Mouse (Mus musculus) liver, embryonic 11.5 days (tissue): ENCODE data around the gene Gm11060. TPM values are rescaled to one million over a fixed set of nuclear protein-coding genes. Genes with fewer than 3 reads are reported as not detected.

Source experiments
- polyA plus RNA-seq: library from polyadenylated mRNA; unstranded; fragments of >200 nt; fragmentation: Nextera tagmentation; extraction: Ambion mirVana; gene quantifications from 2 replicates; pipeline ENCODE4 v1.2.1, GENCODE M21; 2014

Gm11060 gene
- polyA plus RNA-seq, 1 experiment from 2014 or later: not detected

Other genes starting within 250 kb of the Gm11060 start
- gene Prrg4, start 242.1 kb upstream of the Gm11060 start, polyA plus RNA-seq: 0.33 and 0.52 TPM in 2 replicates
- gene Ccdc73, start 224.2 kb upstream of the Gm11060 start, polyA plus RNA-seq: 4.3 and 6.3 TPM in 2 replicates
- 330 and 348 TPM in 2 replicates for gene Eif3m, start 74.9 kb upstream of the Gm11060 start, polyA plus RNA-seq
- gene Wt1, start 34.5 kb downstream of the Gm11060 start, polyA plus RNA-seq: 19.6 and 21.3 TPM in 2 replicates
- 0.90 and 1.3 TPM in 2 replicates for gene Them7, start 132.3 kb downstream of the Gm11060 start, polyA plus RNA-seq